Mouse (Mus musculus) small intestine, adult 2 months (tissue): ENCODE results near the gene Clmp. TPM values are rescaled to one million over a fixed set of nuclear protein-coding genes. Genes with fewer than 3 reads are reported as not detected.
A peak's percentile ranks its signal among the peaks of the same experiment; 100 is the strongest.

Experiments
- H3K27ac ChIP-seq: fragments of 200-500 bp; 2 replicates; pipeline ENCODE4 v1.5.1; 2012; ENCODE audit warnings: low read depth, low read length, control low read depth, inconsistent platforms; ENCODE audit not compliant: insufficient read depth
- H3K27me3 ChIP-seq: fragments of 200-500 bp; 2 replicates; pipeline ENCODE4 v1.6.1; 2012; ENCODE audit warnings: mild to moderate bottlenecking, moderate library complexity, low read length, inconsistent platforms; ENCODE audit not compliant: control insufficient read depth, insufficient read depth
- H3K36me3 ChIP-seq: fragments of 200-500 bp; 2 replicates; pipeline ENCODE4 v1.6.1; 2012; ENCODE audit warnings: mild to moderate bottlenecking, low read length, control low read depth, inconsistent platforms; ENCODE audit not compliant: control insufficient read depth, insufficient read depth
- H3K4me1 ChIP-seq: fragments of 200-500 bp; 2 replicates; pipeline ENCODE4 v1.6.1; 2012; ENCODE audit warnings: low read length, inconsistent platforms, mixed read lengths; ENCODE audit not compliant: control insufficient read depth, insufficient read depth, insufficient read length
- H3K4me3 ChIP-seq: fragments of 200-500 bp; 2 replicates; pipeline ENCODE4 v1.5.1; 2012; ENCODE audit warnings: low read depth, mild to moderate bottlenecking, control low read depth, inconsistent platforms, low read length, moderate library complexity
- CTCF ChIP-seq: fragments of 200-500 bp; IDR thresholded peaks from 2 replicates; pipeline ENCODE4 v1.5.1; 2012; ENCODE audit warnings: low read depth, mild to moderate bottlenecking, control low read depth, inconsistent platforms, low read length, moderate library complexity, mixed read lengths; ENCODE audit not compliant: insufficient replicate concordance, insufficient read length; ENCODE audit errors: extremely low read depth
- POLR2A ChIP-seq: fragments of 200-500 bp; IDR thresholded peaks from 2 replicates; pipeline ENCODE4 v1.6.1; 2012; ENCODE audit warnings: low read depth, mild to moderate bottlenecking, control low read depth, inconsistent platforms, low read length, moderate library complexity
- WGBS: fragments of 180-500 bp; shearing (Covaris S2); methylation state at CpG from one replicate; pipeline ENCODE4 v1.1.7; 2018; 5-methylcytosine and 5-hydroxymethylcytosine counted together
- polyA plus RNA-seq: library from polyadenylated mRNA; depleted of rRNA; stranded (reverse); fragments of >200 nt; gene quantifications from 2 replicates; pipeline ENCODE4 v1.2.3, GENCODE M21; 2012

Clmp gene
- polyA plus RNA-seq, 1 experiment: 37.6 TPM

DNA sequence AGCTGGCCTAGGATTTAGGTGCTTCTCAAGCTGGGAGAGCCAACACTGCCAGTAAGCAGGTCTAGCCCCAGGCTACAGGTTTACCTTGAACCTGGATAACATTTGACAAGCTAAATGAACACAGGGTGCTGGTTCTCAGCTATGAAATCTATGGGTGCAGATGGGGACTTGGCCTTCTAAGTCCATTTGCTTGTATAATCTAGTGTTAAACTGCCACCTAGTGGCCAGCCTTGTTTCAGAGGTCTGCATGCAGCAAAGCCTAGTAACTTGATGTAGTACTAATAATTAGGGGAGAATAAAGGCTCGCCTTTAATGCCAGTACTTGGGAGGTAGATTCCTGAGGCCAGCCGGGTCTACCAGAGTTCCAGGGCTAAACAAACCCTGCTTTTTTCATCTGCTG, 119.5 kb downstream of the Clmp start:
- Histone ChIP-seq H3K4me3 (no peak overlapping the region), H3K27me3 (no peaks in the 10 kb centered on the region), H3K36me3 (peaks cover 34% of the 10 kb centered on the region), H3K27ac (no peak overlapping the region), H3K4me1 (peaks cover 5% of the 10 kb centered on the region; the same call in 1 of the 2 replicates)
- TF ChIP-seq CTCF: peak; percentile 29; the same call in 1 of the 2 replicates
- TF ChIP-seq POLR2A: no peak
- 12% methylated on average over 2 of the region's 2 CpGs for WGBS

DNA sequence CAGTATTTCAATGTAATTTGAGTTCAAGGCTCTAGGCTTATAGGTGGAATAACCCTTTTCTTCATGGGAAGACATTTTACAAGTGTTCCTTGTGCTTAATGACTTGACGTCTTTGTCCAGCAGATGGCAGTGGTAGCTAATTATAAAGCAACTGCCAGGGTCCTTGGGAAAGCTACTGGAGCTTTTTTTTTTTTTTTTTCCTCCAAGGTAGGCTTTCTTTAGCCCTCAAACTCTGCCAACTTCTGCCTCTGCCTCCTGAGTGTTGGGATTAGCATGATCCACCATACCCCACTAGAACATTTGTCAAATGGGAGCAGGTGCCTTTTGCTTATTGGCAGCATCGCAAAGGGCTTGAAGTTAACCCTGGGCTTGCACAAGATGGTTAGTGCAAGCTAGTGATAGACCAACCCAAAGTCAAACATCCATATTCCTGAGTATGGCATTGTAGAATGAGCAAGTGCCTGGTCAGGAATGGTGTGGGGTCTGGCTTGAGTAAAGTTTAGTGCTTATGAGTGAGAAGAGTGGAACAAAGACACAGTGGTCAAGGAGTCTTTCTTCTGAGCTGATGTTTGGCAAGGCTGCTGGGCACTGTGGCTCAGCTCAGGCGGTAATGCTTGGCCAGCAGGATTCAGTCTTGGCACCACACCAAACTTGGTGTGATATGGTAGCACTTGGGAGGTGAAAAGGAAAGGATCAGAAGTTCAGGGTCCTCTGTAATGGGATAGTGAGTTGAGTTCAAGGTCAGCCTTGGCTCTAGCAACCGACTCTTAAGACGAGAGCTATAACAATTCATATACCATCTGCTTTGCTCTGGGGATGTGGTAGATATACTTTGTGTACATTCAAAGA, 120.9 kb downstream of the Clmp start:
- no peaks in the 10 kb centered on the region for H3K27me3 ChIP-seq
- WGBS: 23% methylated on average over 5 of the region's 5 CpGs
- H3K4me3 ChIP-seq: no peak overlapping the region
- H3K4me1 ChIP-seq: peaks cover 5% of the 10 kb centered on the region; the same call in 1 of the 2 replicates
- peaks cover 34% of the 10 kb centered on the region for H3K36me3 ChIP-seq
- TF ChIP-seq POLR2A: no peak
- TF ChIP-seq CTCF: no peak
- H3K27ac ChIP-seq: peak overlapping the region; percentile 54; the same call in 1 of the 2 replicates

DNA sequence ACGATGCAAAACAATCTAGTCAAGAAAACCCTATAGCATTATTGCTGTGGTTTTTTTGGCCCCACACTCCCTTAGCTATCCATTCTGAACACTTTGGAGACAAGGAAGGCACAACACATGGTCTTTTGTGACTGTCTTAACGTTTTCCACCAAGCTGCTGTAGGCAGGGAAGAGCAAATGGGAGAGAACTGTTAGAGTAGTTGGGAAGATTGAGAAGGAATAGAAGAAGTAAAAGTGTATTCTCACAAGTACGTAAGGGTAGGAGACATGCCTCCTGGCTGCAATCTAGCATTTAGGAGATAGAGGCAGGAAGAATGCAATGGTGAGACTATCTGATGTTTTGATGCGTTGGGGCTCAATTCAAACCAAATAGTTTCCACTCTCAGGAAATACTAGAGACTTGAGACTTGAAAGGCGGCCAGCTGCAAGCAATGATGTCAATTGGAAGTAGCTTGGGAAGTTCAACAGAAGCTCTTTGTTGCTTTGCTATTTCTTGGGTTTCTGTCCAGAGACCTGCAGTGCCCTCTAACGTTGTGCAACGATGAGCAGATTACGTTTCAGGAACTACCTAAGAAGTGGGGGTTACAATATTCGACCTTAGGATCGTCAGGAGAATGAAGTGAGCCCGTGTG, 121.6 kb downstream of the Clmp start:
- 15% methylated on average over 11 of the region's 11 CpGs for WGBS

DNA sequence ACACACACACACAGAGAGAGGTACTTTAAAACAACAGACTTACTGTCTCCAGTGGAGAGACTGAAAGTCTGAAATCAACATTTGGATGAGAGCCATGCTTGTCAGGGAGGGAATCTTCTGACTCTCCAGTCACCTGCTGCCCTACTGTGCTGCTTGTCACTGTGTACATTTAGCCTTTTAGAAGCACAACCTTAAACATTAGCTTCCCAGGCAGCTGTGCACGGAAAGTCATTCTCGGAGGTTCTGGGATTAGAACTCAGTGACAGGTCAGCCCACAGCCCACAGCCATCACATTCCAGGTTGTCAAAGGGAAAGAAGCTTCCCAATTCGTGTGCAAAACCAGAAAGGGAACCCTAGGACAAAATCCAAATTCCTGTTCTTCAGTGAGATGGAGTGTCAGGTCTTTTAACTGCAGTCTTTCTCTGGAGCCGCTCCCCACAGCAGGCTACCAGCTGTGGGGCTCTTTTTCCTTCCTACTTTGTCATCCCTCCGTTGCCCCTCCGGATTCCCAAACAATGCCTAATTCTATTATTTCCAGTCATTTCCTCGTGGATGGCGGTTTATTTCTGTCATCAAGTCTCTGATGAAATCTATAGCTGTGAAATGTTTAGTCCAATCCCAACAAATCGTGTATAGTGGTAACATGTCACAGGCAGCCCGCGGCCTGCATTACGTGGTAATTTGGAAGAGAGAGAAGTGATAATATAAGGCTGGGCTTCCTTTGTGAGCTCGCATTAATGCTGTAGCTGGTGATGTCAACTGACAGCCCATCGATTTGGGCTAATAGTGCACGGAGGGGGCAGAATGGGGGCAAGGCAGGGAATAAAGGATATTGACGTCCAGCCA, 122.5 kb downstream of the Clmp start:
- Histone ChIP-seq H3K4me1 (peaks cover 5% of the 10 kb centered on the region; the same call in 1 of the 2 replicates), H3K27ac (no peak overlapping the region), H3K4me3 (no peak overlapping the region), H3K36me3 (peaks cover 28% of the 10 kb centered on the region), H3K27me3 (no peaks in the 10 kb centered on the region)
- WGBS: 55% methylated on average over 16 of the region's 16 CpGs
- TF ChIP-seq POLR2A (no peak), CTCF (no peak)

More for the DNA sequence above, 121.6 kb downstream of the Clmp start:
- no peaks in the 10 kb centered on the region for H3K27me3 ChIP-seq
- no peak overlapping the region for H3K4me3 ChIP-seq
- peak overlapping the region; percentile 54; the same call in 1 of the 2 replicates for H3K27ac ChIP-seq
- H3K36me3 ChIP-seq: peaks cover 32% of the 10 kb centered on the region
- H3K4me1 ChIP-seq: peaks cover 5% of the 10 kb centered on the region; the same call in 1 of the 2 replicates
- no peak for TF ChIP-seq POLR2A
- no peak for TF ChIP-seq CTCF

DNA sequence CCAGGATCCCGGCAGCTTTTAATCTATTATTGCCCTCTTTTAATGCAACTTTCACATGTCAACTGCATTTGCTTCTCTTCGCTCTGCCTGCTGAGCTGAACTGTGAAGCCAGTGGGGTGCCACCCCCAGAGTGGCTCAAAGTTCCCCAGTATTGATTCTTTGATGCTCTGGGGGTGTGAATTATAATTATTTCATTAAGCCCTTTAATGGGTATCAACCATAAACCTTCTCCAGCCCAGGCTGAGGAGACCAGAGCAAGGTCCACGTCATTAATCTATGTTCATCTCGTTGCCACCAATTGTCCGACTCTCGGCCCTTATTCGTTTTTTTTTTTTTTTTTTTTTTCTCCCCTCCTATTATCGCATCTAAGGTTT, 123.1 kb downstream of the Clmp start:
- H3K4me1 ChIP-seq: peaks cover 5% of the 10 kb centered on the region; the same call in 1 of the 2 replicates
- no peak overlapping the region for H3K27ac ChIP-seq
- no peak overlapping the region for H3K4me3 ChIP-seq
- no peak for TF ChIP-seq CTCF
- no peak for TF ChIP-seq POLR2A
- peaks cover 24% of the 10 kb centered on the region for H3K36me3 ChIP-seq
- WGBS: 64% methylated on average over 8 of the region's 8 CpGs
- no peaks in the 10 kb centered on the region for H3K27me3 ChIP-seq

DNA sequence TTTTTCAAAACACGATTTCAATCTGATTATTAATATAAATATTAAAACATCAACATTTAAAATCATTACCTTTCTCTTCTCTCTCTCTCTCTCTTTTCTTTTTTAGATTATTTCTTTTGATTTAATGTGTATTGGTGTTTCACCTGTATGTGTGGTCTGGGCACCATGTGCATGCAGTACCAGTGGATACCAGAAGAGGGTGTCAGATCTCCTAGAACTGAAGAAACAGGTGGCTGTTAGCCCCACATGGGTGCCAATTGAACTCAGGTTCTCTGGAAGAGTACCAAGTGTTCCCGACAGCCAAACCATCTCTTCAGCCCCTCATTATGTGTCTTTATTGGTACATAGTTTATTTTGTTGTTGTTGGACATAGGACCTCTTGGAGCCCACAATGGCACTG, 126.1 kb downstream of the Clmp start:
- no peak overlapping the region for H3K4me3 ChIP-seq
- TF ChIP-seq POLR2A: no peak
- peak; percentile 35; the same call in 1 of the 2 replicates for TF ChIP-seq CTCF
- no peaks in the 10 kb centered on the region for H3K27me3 ChIP-seq
- no peak overlapping the region for H3K27ac ChIP-seq
- peaks cover 4% of the 10 kb centered on the region; the same call in 1 of the 2 replicates for H3K36me3 ChIP-seq
- 69% methylated on average over 2 of the region's 2 CpGs for WGBS
- peaks cover 2% of the 10 kb centered on the region; the same call in 1 of the 2 replicates for H3K4me1 ChIP-seq
